Mouse (Mus musculus) testis, adult 2 months (tissue): ENCODE results near the gene Cdc42se1.

Experiments used
- CTCF ChIP-seq: fragments of 200-500 bp; IDR thresholded peaks from 2 replicates; pipeline ENCODE4 v1.5.1; 2012; ENCODE audit warnings: low read depth, mild to moderate bottlenecking, inconsistent platforms, low read length, moderate library complexity; ENCODE audit not compliant: control insufficient read depth, insufficient read depth, insufficient replicate concordance
- POLR2A ChIP-seq: fragments of 200-500 bp; IDR thresholded peaks from 2 replicates; pipeline ENCODE4 v1.6.1; 2012; ENCODE audit warnings: low read depth, mild to moderate bottlenecking, inconsistent platforms, low read length, moderate library complexity; ENCODE audit not compliant: control insufficient read depth

DNA sequence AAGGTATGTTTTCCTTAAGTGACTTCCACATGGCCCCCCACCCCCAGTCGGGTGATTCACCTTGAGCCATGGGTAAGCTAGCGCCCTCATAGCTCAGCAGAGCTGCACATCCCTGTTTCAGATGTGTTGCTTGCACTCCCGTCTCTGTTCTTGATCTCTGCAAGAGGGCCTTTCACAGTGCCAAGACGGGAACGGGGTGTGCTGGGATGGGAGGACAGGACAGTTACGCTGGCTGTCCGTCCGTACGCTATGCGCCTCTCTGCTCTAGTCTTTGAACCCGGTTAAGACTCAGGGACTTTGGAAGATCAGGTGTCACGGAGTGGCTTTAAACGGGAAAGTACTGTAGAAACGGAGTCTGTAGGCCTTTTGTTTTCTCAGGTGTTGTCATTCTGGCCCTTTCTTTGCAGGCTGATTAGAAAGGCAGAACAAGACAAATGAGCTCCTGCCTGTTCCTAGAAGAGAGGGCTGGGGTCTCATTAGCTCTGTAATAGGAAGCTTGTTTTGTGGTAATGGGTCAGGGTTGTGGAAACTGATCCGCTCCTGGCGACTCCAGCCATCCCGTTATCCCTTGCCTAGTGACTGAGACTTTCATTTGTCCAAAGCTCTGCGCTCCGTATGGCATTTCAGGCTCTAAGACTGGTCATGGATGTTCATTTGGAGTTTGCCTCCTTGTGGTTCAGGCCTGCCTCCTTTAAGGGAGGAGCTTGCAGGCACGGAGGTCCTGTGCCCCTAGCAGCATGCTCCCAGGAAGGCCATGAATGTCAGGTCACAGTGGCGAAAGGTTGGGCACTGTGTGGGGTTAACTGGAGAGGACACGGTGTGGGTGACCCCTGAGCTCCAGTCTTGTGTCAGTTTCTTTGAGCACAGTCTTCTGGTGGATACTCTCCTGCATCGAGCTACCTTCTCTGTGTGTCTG lies 7.1 kb downstream of the Cdc42se1 start:
- TF ChIP-seq CTCF: no peak
- peak; percentile 35; the same call in 1 of the 2 replicates for TF ChIP-seq POLR2A
